Mouse (Mus musculus) cerebellum, adult 8-10 months (tissue): Measurements from ENCODE around the gene Cdcp2.
"Not testable (repeated sequence)": the region's sequence is repeated elsewhere in the genome, so short reads cannot be mapped to it uniquely, and the experiment has no call there.

Source experiments
- DNase-seq: peaks from one replicate; pipeline ENCODE4 v3.0.0; 2022

The Cdcp2 gene

GRCm38 (mm10) chr4:107094484-107095187 lies 2.1 kb upstream of the Cdcp2 start:
- no peak for DNase-seq

GRCm38 (mm10) chr4:107096043-107096442 lies 648 bp upstream of the Cdcp2 start:
- no peak for DNase-seq

- DNase-seq: no peak
Measured at GRCm38 (mm10) chr4:107097871-107098270, 1.2 kb downstream of the Cdcp2 start.

GRCm38 (mm10) chr4:107098375-107098774 lies 1.7 kb downstream of the Cdcp2 start:
- DNase-seq: no peak

- DNase-seq: no peak
Measured at GRCm38 (mm10) chr4:107098791-107099525, 2.3 kb downstream of the Cdcp2 start.

GRCm38 (mm10) chr4:107102220-107102619 lies 5.5 kb downstream of the Cdcp2 start:
- no peak for DNase-seq

GRCm38 (mm10) chr4:107106777-107107176 lies 10.1 kb downstream of the Cdcp2 start:
- no peak for DNase-seq

GRCm38 (mm10) chr4:107108291-107108731 lies 11.6 kb downstream of the Cdcp2 start:
- no peak for DNase-seq

- not testable (repeated sequence) for DNase-seq
Measured at GRCm38 (mm10) chr4:107109181-107109580, 12.5 kb downstream of the Cdcp2 start.

- no peak for DNase-seq
Measured at GRCm38 (mm10) chr4:107114278-107114677, 17.6 kb downstream of the Cdcp2 start.

GRCm38 (mm10) chr4:107117741-107118385 lies 21.2 kb downstream of the Cdcp2 start:
- DNase-seq: no peak

- DNase-seq: no peak
Measured at GRCm38 (mm10) chr4:107119056-107119455, 22.4 kb downstream of the Cdcp2 start.

- DNase-seq: no peak
Measured at GRCm38 (mm10) chr4:107120676-107121075, 24.0 kb downstream of the Cdcp2 start.

- DNase-seq: peak; percentile 20
Measured at GRCm38 (mm10) chr4:107121165-107121943, 24.7 kb downstream of the Cdcp2 start.

GRCm38 (mm10) chr4:107124376-107124775 lies 27.7 kb downstream of the Cdcp2 start:
- DNase-seq: no peak

- no peak for DNase-seq
Measured at GRCm38 (mm10) chr4:107125101-107125500, 28.4 kb downstream of the Cdcp2 start.

GRCm38 (mm10) chr4:107126389-107126788 lies 29.7 kb downstream of the Cdcp2 start:
- no peak for DNase-seq

GRCm38 (mm10) chr4:107126891-107127524 lies 30.3 kb downstream of the Cdcp2 start:
- DNase-seq: no peak

GRCm38 (mm10) chr4:107127901-107128669 lies 31.4 kb downstream of the Cdcp2 start:
- peak; percentile 37 for DNase-seq

- no peak for DNase-seq
Measured at GRCm38 (mm10) chr4:107129373-107129772, 32.7 kb downstream of the Cdcp2 start.

GRCm38 (mm10) chr4:107130534-107130933 lies 33.8 kb downstream of the Cdcp2 start:
- no peak for DNase-seq

GRCm38 (mm10) chr4:107134891-107135290 lies 38.2 kb downstream of the Cdcp2 start:
- no peak for DNase-seq
